Mouse (Mus musculus) hindbrain, embryonic 12.5 days (tissue): ENCODE measurements around the gene Ing1. TPM values are rescaled to one million over a fixed set of nuclear protein-coding genes. Genes with fewer than 3 reads are reported as not detected.
A peak's percentile ranks its signal among the peaks of the same experiment; 100 is the strongest.

ENCODE experiments used
- ATAC-seq: fragments of 200-750 bp; cut with Nextera tagmentation; 2 replicates; pipeline ENCODE4 v1.8.0; 2017; ENCODE audit warnings: moderate TSS enrichment; ENCODE audit not compliant: low FRiP score
- H3K27ac ChIP-seq: fragments of 300-500 bp; sonication (generic); 2 replicates; pipeline ENCODE4 v1.5.1; 2016; ENCODE audit warnings: mild to moderate bottlenecking
- H3K27me3 ChIP-seq: fragments of 300-500 bp; sonication (generic); 2 replicates; pipeline ENCODE4 v1.6.1; 2016; ENCODE audit warnings: mild to moderate bottlenecking
- H3K36me3 ChIP-seq: fragments of 300-500 bp; sonication (generic); 2 replicates; pipeline ENCODE4 v1.6.1; 2016; ENCODE audit warnings: mild to moderate bottlenecking
- H3K4me1 ChIP-seq: fragments of 300-500 bp; sonication (generic); 2 replicates; pipeline ENCODE4 v1.6.1; 2016
- H3K4me2 ChIP-seq: fragments of 300-500 bp; sonication (generic); replicated peaks from 2 replicates; pipeline ENCODE4 v1.6.1; 2016; ENCODE audit warnings: mild to moderate bottlenecking
- H3K4me3 ChIP-seq: fragments of 300-500 bp; sonication (generic); 2 replicates; pipeline ENCODE4 v1.5.1; 2016; ENCODE audit warnings: mild to moderate bottlenecking
- H3K9ac ChIP-seq: fragments of 300-500 bp; sonication (generic); 2 replicates; pipeline ENCODE4 v1.6.1; 2016; ENCODE audit warnings: mild to moderate bottlenecking, moderate library complexity
- H3K9me3 ChIP-seq: fragments of 300-500 bp; sonication (generic); replicated peaks from 2 replicates; pipeline ENCODE4 v1.6.1; 2016; ENCODE audit warnings: mild to moderate bottlenecking
- WGBS: fragments of 180-500 bp; shearing (Covaris S2); methylation state at CpG from one replicate; pipeline ENCODE4 v1.1.7; 2016; 5-methylcytosine and 5-hydroxymethylcytosine counted together
- polyA plus RNA-seq: library from polyadenylated mRNA; unstranded; fragments of >200 nt; fragmentation: Nextera tagmentation; extraction: Ambion mirVana; gene quantifications from 2 replicates; pipeline ENCODE4 v1.2.1, GENCODE M21; 2016

Ing1 gene
- polyA plus RNA-seq = 53.4 and 57.5 TPM in 2 replicates

- Histone ChIP-seq H3K4me3 (peak within 1 kb of the TSS; percentile 94), H3K27ac (peak within 1 kb of the TSS; percentile 100), H3K9ac (peak within 1 kb of the TSS; percentile 97), H3K4me2 (peak within 1 kb of the TSS; percentile 74), H3K9me3 (no peaks in the 10 kb centered on the region), H3K36me3 (no peaks in the 10 kb centered on the region), H3K4me1 (peaks cover 24% of the 10 kb centered on the region), H3K27me3 (no peaks in the 10 kb centered on the region)
- peak; percentile 87 for ATAC-seq
- under 1% methylated on average over 52 of the region's 52 CpGs for WGBS
These were observed at the start of gene Ing1 for GRCm38 (mm10) chr8:11554799-11555719. TSS of gene Ing1 (plus strand) at chr8:11555571.

DNA sequence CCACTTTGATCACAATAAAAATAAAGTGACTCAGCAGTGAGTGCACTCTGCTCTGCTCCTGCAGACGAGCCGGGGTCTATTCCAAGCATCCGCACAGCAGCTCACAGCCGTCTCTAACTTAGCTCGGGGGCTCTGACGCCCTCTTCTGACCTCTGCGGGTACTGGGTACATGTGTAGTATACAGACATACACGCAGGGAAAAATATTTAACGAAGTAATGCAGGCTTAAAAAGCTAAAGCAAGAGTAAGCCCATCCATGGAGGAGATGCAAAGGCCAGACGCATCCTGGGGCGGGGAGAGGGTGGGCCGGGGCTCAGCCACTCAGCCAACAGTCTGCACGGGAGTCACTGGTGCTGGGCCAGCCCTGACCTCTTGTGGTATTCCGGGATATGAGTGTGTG lies 49.3 kb upstream of the Ing1 start:
- ATAC-seq = no peak
- Histone ChIP-seq H3K4me3 (no peak overlapping the region), H3K4me1 (no peaks in the 10 kb centered on the region), H3K4me2 (no peak overlapping the region), H3K27me3 (no peaks in the 10 kb centered on the region), H3K9me3 (no peaks in the 10 kb centered on the region), H3K27ac (no peak overlapping the region), H3K9ac (no peak overlapping the region), H3K36me3 (peaks cover 83% of the 10 kb centered on the region)
- 86% methylated on average over 14 of the region's 14 CpGs for WGBS

DNA sequence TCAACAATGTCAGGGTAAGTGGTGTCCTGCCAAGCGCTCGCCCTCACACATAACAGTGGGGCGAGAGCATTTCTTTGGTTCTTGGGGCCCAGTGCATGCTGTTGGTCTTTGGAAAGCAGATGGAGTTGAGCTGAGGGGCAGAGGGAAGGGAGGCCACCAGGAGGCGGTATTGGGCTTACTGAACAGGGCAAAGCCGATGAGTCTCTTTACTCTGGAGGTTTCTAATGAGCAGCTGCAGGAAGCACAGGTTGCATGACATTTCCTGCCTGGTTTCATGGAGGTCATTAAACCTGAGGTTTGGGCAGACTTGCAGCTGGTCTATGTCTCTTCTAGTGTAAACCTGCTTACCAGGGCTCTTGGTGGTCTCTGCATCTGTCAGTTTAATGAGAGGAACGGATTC lies 48.6 kb upstream of the Ing1 start:
- WGBS = 74% methylated on average over 6 of the region's 6 CpGs

GRCm38 (mm10) chr8:11508880-11509279 lies 46.5 kb upstream of the Ing1 start:
- no peak for ATAC-seq
- H3K36me3 ChIP-seq = peaks cover 98% of the 10 kb centered on the region
- 88% methylated on average over 10 of the region's 10 CpGs for WGBS

More for the DNA sequence above, 48.6 kb upstream of the Ing1 start:
- Histone ChIP-seq H3K9ac (no peak overlapping the region), H3K27ac (no peak overlapping the region), H3K27me3 (no peaks in the 10 kb centered on the region), H3K4me1 (no peaks in the 10 kb centered on the region), H3K9me3 (no peaks in the 10 kb centered on the region), H3K4me2 (no peak overlapping the region), H3K4me3 (no peak overlapping the region), H3K36me3 (peaks cover 90% of the 10 kb centered on the region)
- no peak for ATAC-seq

GRCm38 (mm10) chr8:11510971-11511370 lies 44.4 kb upstream of the Ing1 start:
- no peak overlapping the region for H3K4me2 ChIP-seq
- H3K27me3 ChIP-seq = no peaks in the 10 kb centered on the region
- 87% methylated on average over 5 of the region's 5 CpGs for WGBS
- no peaks in the 10 kb centered on the region for H3K9me3 ChIP-seq
- no peak overlapping the region for H3K27ac ChIP-seq
- H3K4me3 ChIP-seq = no peak overlapping the region
- H3K36me3 ChIP-seq = peaks cover 98% of the 10 kb centered on the region
- no peak for ATAC-seq
- no peaks in the 10 kb centered on the region for H3K4me1 ChIP-seq
- no peak overlapping the region for H3K9ac ChIP-seq

More at GRCm38 (mm10) chr8:11508880-11509279, 46.5 kb upstream of the Ing1 start:
- no peak overlapping the region for H3K27ac ChIP-seq
- no peaks in the 10 kb centered on the region for H3K27me3 ChIP-seq
- no peaks in the 10 kb centered on the region for H3K4me1 ChIP-seq
- no peak overlapping the region for H3K4me3 ChIP-seq
- H3K9me3 ChIP-seq = no peaks in the 10 kb centered on the region
- H3K4me2 ChIP-seq = no peak overlapping the region
- no peak overlapping the region for H3K9ac ChIP-seq

- Histone ChIP-seq H3K36me3 (peaks cover 93% of the 10 kb centered on the region), H3K4me3 (no peak overlapping the region), H3K9me3 (no peaks in the 10 kb centered on the region), H3K9ac (no peak overlapping the region), H3K27me3 (no peaks in the 10 kb centered on the region), H3K4me1 (no peaks in the 10 kb centered on the region), H3K27ac (no peak overlapping the region), H3K4me2 (no peak overlapping the region)
- 94% methylated on average over 9 of the region's 9 CpGs for WGBS
- ATAC-seq = no peak
These were observed 42.7 kb upstream of the Ing1 start for GRCm38 (mm10) chr8:11512711-11513110.

DNA sequence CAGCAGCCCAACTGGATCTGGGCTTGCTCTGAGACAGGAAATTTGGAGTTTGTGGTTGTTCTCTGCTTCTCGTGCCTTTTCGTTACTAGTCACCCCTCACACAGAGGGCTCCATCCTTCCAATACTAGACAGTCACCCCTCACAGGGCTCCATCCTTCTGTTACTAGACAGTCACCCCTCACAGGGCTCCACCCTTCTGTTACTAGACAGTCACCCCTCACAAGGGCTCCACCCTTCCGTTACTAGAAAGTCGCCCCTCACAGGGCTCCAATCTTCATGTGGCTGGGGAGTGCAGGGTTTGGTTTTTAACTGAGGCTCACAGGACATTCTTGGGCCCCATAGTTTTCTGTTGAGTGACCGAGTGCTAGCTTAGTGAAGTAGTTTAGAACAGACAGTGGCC lies 42.1 kb upstream of the Ing1 start:
- Histone ChIP-seq H3K27ac (no peak overlapping the region), H3K4me1 (no peaks in the 10 kb centered on the region), H3K27me3 (no peaks in the 10 kb centered on the region), H3K9ac (no peak overlapping the region), H3K9me3 (no peaks in the 10 kb centered on the region), H3K4me2 (no peak overlapping the region), H3K36me3 (peaks cover 92% of the 10 kb centered on the region), H3K4me3 (no peak overlapping the region)
- ATAC-seq = no peak
- WGBS = 90% methylated on average over 5 of the region's 5 CpGs

GRCm38 (mm10) chr8:11516292-11516691 lies 39.1 kb upstream of the Ing1 start:
- Histone ChIP-seq H3K4me3 (no peak overlapping the region), H3K4me1 (no peaks in the 10 kb centered on the region), H3K36me3 (peaks cover 81% of the 10 kb centered on the region), H3K27ac (no peak overlapping the region), H3K9ac (no peak overlapping the region), H3K27me3 (no peaks in the 10 kb centered on the region), H3K4me2 (no peak overlapping the region), H3K9me3 (no peaks in the 10 kb centered on the region)
- ATAC-seq = no peak
- WGBS = 96% methylated on average over 9 of the region's 9 CpGs

GRCm38 (mm10) chr8:11517366-11518055 lies 37.9 kb upstream of the Ing1 start:
- Histone ChIP-seq H3K4me1 (no peaks in the 10 kb centered on the region), H3K36me3 (peaks cover 79% of the 10 kb centered on the region), H3K4me2 (no peak overlapping the region), H3K9me3 (no peaks in the 10 kb centered on the region), H3K4me3 (no peak overlapping the region), H3K27me3 (no peaks in the 10 kb centered on the region), H3K9ac (no peak overlapping the region), H3K27ac (no peak overlapping the region)
- 84% methylated on average over 16 of the region's 16 CpGs for WGBS
- ATAC-seq = no peak

DNA sequence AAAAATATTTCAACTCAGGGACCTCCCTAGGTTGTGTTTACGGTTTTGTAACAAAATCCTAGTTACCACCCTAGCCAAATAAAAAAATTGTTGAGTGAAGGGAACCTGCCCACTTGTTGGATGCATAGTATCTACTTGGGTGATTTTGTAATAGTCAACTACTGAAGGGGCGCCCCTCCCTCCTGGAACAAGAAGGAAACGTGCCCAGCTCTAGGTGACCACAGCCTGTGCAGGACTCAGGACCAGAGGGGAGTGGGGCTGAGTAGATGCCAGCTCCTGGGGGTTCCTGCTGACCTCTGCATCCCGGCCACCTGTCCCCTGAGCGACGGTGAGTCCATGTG lies 37.3 kb upstream of the Ing1 start:
- Histone ChIP-seq H3K4me3 (no peak overlapping the region), H3K9me3 (no peaks in the 10 kb centered on the region), H3K4me2 (no peak overlapping the region), H3K36me3 (peaks cover 74% of the 10 kb centered on the region), H3K4me1 (no peaks in the 10 kb centered on the region), H3K27me3 (no peaks in the 10 kb centered on the region), H3K27ac (no peak overlapping the region), H3K9ac (no peak overlapping the region)
- ATAC-seq = no peak
- 95% methylated on average over 6 of the region's 6 CpGs for WGBS

- Histone ChIP-seq H3K4me2 (no peak overlapping the region), H3K27me3 (no peaks in the 10 kb centered on the region), H3K4me1 (no peaks in the 10 kb centered on the region), H3K9ac (no peak overlapping the region), H3K36me3 (peaks cover 68% of the 10 kb centered on the region), H3K27ac (no peak overlapping the region), H3K4me3 (no peak overlapping the region), H3K9me3 (no peaks in the 10 kb centered on the region)
- 93% methylated on average over 11 of the region's 11 CpGs for WGBS
- ATAC-seq = no peak
These were observed 36.7 kb upstream of the Ing1 start for GRCm38 (mm10) chr8:11518676-11519075.

DNA sequence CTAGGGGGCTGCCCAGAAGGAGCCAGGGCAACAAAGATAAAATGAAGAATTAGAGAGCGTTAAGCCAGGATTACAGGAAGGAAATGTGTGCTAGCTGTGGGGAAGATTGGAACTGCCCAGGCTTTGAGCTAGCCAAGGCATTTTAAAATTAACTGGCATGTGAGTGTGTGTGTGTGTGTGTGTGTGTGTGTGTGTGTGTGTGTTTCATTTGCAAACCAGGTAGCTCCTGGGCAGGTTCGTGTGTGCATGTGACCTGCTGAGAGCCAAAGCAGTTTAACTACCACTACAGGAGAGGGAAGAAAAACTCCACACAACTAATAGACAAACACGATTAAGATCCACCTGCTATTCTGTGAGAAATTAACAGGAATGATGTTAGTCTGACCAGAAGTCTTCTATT lies 32.0 kb upstream of the Ing1 start:
- Histone ChIP-seq H3K27ac (no peak overlapping the region), H3K36me3 (peaks cover 29% of the 10 kb centered on the region), H3K27me3 (no peaks in the 10 kb centered on the region), H3K4me2 (no peak overlapping the region), H3K4me1 (no peaks in the 10 kb centered on the region), H3K9ac (no peak overlapping the region), H3K4me3 (no peak overlapping the region), H3K9me3 (no peaks in the 10 kb centered on the region)
- 94% methylated on average over 3 of the region's 3 CpGs for WGBS
- ATAC-seq = no peak
